Mouse (Mus musculus) midbrain, embryonic 13.5 days (tissue): ENCODE data around the gene Nell1. TPM values are rescaled to one million over a fixed set of nuclear protein-coding genes. Genes with fewer than 3 reads are reported as not detected.

Experiments
- ATAC-seq: fragments of 200-750 bp; cut with Nextera tagmentation; 2 replicates; pipeline ENCODE4 v1.8.0; 2017; ENCODE audit warnings: mild to moderate bottlenecking, moderate TSS enrichment, moderate library complexity
- H3K27ac ChIP-seq: fragments of 300-500 bp; sonication (generic); 2 replicates; pipeline ENCODE4 v1.5.1; 2015; ENCODE audit warnings: inconsistent platforms, mild to moderate bottlenecking, moderate library complexity
- H3K27me3 ChIP-seq: fragments of 300-500 bp; sonication (generic); 2 replicates; pipeline ENCODE4 v1.6.1; 2015; ENCODE audit warnings: mild to moderate bottlenecking, inconsistent platforms
- H3K36me3 ChIP-seq: fragments of 300-500 bp; sonication (generic); 2 replicates; pipeline ENCODE4 v1.6.1; 2015; ENCODE audit warnings: mild to moderate bottlenecking, inconsistent platforms
- H3K4me1 ChIP-seq: fragments of 300-500 bp; sonication (generic); replicated peaks from 2 replicates; pipeline ENCODE4 v1.6.1; 2015; ENCODE audit warnings: inconsistent platforms
- H3K4me2 ChIP-seq: fragments of 300-500 bp; sonication (generic); replicated peaks from 2 replicates; pipeline ENCODE4 v1.6.1; 2015; ENCODE audit warnings: moderate library complexity, mild to moderate bottlenecking, inconsistent platforms
- H3K4me3 ChIP-seq: fragments of 300-500 bp; sonication (generic); replicated peaks from 2 replicates; pipeline ENCODE4 v1.5.1; 2015; ENCODE audit warnings: mild to moderate bottlenecking, inconsistent platforms
- H3K9ac ChIP-seq: fragments of 300-500 bp; sonication (generic); replicated peaks from 2 replicates; pipeline ENCODE4 v1.6.1; 2015; ENCODE audit warnings: mild to moderate bottlenecking, inconsistent platforms
- H3K9me3 ChIP-seq: fragments of 300-500 bp; sonication (generic); 2 replicates; pipeline ENCODE4 v1.6.1; 2016; ENCODE audit warnings: mild to moderate bottlenecking, inconsistent platforms
- WGBS: fragments of 180-500 bp; shearing (Covaris S2); methylation state at CpG from one replicate; pipeline ENCODE4 v1.1.7; 2015; 5-methylcytosine and 5-hydroxymethylcytosine counted together
- polyA plus RNA-seq: library from polyadenylated mRNA; unstranded; fragments of >200 nt; fragmentation: Nextera tagmentation; extraction: Ambion mirVana; gene quantifications from 2 replicates; pipeline ENCODE4 v1.2.1, GENCODE M21; 2015

Nell1 gene
- polyA plus RNA-seq, 1 experiment from 2014 or later = 7.9 TPM

DNA sequence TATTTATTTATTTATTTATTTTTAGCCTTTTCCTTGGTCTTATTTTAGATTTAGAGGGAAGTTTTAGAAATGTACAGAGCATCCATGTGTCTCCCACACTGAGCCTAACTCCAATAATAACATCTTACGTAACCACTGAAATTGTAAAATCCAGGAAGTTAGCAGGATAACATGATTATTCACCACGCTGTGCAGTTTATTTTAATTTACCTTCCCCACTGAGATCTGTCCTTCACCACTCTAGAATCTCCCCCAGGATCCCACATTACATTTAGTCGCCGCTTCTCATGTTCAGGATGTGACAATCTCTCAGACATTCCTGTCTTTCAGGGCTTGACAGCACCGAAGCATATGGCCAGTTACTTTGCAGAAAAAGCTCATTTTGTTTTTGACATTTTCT is 119.8 kb downstream of the Nell1 start:
- Histone ChIP-seq H3K27me3 (no peaks in the 10 kb centered on the region), H3K9me3 (no peaks in the 10 kb centered on the region), H3K4me1 (no peaks in the 10 kb centered on the region), H3K4me3 (no peak overlapping the region), H3K27ac (no peak overlapping the region), H3K4me2 (no peak overlapping the region), H3K9ac (no peak overlapping the region), H3K36me3 (no peaks in the 10 kb centered on the region)
- WGBS = 80% methylated on average over 5 of the region's 5 CpGs
- ATAC-seq = no peak

DNA sequence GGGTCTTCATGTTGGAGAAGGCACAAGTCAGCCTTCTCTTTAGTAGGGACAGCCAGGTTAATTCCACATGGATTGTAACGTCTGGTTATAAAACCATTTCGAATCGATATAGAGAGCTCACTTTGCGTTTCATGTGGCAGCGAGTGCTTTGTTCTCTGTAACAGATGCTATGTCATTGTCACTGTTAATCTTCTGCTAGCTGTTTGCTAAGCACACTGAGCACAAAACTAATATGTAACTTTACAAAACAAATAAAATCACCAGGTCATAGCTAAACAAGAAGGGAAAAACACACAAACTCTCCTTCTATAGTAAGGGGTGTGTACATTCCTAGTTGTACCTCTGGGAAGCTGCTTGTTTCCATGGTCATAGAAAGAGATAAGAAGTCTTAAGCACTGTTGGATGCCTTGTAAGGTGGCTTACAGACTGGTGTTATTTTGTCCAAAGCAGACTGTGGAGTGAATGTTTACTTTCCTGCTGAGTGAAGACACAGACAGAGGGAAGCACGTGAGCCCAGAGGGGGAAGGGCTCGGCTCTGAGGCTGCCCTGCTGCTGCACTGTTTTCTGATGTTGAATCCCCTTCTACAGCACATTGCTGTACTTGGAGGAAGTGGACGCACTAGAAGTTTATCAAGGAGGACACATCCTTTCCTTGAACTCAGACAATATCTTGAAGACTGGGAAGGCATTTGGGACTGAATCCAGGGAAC is 131.1 kb downstream of the Nell1 start:
- ATAC-seq = peak; percentile 56; the same call in 1 of the 2 replicates
- Histone ChIP-seq H3K27me3 (no peaks in the 10 kb centered on the region), H3K9me3 (no peaks in the 10 kb centered on the region), H3K9ac (no peak overlapping the region), H3K4me1 (peaks cover 4% of the 10 kb centered on the region; the same call in 1 of the 2 replicates), H3K36me3 (no peaks in the 10 kb centered on the region), H3K27ac (no peak overlapping the region), H3K4me3 (no peak overlapping the region), H3K4me2 (no peak overlapping the region)
- 50% methylated on average over 8 of the region's 8 CpGs for WGBS

GRCm38 (mm10) chr7:50107261-50107660 is 132.6 kb downstream of the Nell1 start:
- ATAC-seq = no peak
- WGBS = 81% methylated on average over 2 of the region's 2 CpGs

DNA sequence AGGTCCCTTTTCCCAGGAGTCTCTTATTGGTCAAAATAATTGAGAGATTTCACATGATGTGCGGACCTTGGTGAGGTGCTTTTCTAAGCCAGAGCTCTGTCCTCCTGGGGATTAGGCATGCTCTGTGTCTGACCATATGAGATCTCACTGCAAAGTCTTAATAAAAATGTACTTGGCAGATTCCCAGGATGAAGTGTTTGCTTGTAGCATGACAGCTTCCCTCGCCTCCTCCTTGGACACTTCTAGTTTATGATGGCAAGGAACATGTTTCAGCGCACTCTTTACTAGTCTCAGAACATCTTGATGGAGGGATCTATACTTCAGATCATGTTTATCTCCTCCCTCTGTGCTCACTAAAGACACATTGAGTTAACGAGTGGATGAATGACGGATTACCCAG is 143.7 kb downstream of the Nell1 start:
- H3K27ac ChIP-seq = no peak overlapping the region

More at GRCm38 (mm10) chr7:50107261-50107660, 132.6 kb downstream of the Nell1 start:
- Histone ChIP-seq H3K27me3 (no peaks in the 10 kb centered on the region), H3K4me1 (peaks cover 4% of the 10 kb centered on the region; the same call in 1 of the 2 replicates), H3K9ac (no peak overlapping the region), H3K36me3 (no peaks in the 10 kb centered on the region), H3K9me3 (no peaks in the 10 kb centered on the region), H3K4me2 (no peak overlapping the region), H3K4me3 (no peak overlapping the region), H3K27ac (no peak overlapping the region)

DNA sequence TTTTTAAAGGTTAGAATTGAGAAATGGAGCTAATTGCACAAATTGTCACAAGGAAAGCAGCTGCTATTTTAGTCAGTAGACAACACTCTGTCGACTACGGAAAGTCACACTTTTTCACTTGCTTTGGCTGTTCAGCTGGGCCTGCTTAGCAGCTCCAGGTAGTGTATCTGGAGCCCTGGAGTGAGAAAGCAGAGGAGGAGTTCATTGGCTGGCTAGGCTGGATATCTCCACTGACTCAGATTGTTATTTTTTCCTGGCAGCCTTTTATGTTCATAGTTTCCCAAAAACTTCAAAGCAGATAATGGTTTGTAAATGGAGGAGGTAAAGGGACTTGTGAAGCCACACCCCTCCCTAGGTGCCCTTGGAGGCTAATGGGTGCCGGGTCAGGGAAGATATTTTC is 163.0 kb downstream of the Nell1 start:
- ATAC-seq = no peak
- Histone ChIP-seq H3K4me2 (no peak overlapping the region), H3K36me3 (no peaks in the 10 kb centered on the region), H3K27me3 (no peaks in the 10 kb centered on the region), H3K9ac (no peak overlapping the region), H3K9me3 (no peaks in the 10 kb centered on the region), H3K4me1 (no peaks in the 10 kb centered on the region), H3K4me3 (no peak overlapping the region), H3K27ac (no peak overlapping the region)
- WGBS = 95% methylated on average over 3 of the region's 3 CpGs

More for the DNA sequence above, 143.7 kb downstream of the Nell1 start:
- Histone ChIP-seq H3K9me3 (no peaks in the 10 kb centered on the region), H3K27me3 (no peaks in the 10 kb centered on the region), H3K4me3 (no peak overlapping the region), H3K9ac (no peak overlapping the region), H3K4me1 (no peaks in the 10 kb centered on the region), H3K4me2 (no peak overlapping the region), H3K36me3 (no peaks in the 10 kb centered on the region)
- 92% methylated on average over 5 of the region's 5 CpGs for WGBS
- ATAC-seq = no peak

GRCm38 (mm10) chr7:50149326-50149725 is 174.7 kb downstream of the Nell1 start:
- 90% methylated on average over 7 of the region's 7 CpGs for WGBS
- H3K4me3 ChIP-seq = no peak overlapping the region
- no peak overlapping the region for H3K4me2 ChIP-seq

DNA sequence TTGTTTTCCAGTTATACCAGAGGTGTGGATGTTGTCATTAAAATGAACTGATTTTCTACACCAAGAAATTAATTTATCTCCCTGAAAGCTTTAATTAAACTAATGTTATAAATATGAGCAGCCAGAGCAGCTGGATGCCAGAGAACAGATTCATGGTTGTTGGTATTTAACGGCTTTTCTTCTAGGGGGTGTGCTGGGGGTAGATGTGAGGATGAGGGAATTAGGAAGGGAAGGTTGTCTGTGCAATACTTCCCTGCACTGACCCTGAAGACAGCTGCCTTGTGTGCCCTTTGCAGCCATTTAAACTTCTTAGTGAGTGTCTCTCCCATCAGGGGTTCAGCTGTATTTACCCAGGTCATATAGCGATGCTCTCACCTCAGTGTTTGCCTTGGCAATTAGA is 176.2 kb downstream of the Nell1 start:
- no peaks in the 10 kb centered on the region for H3K27me3 ChIP-seq
- H3K9me3 ChIP-seq = no peaks in the 10 kb centered on the region
- WGBS = 72% methylated on average over 2 of the region's 2 CpGs
- H3K36me3 ChIP-seq = no peaks in the 10 kb centered on the region
- H3K4me3 ChIP-seq = no peak overlapping the region
- H3K4me2 ChIP-seq = no peak overlapping the region
- no peaks in the 10 kb centered on the region for H3K4me1 ChIP-seq
- ATAC-seq = no peak
- H3K9ac ChIP-seq = no peak overlapping the region
- H3K27ac ChIP-seq = no peak overlapping the region

More at GRCm38 (mm10) chr7:50149326-50149725, 174.7 kb downstream of the Nell1 start:
- Histone ChIP-seq H3K4me1 (no peaks in the 10 kb centered on the region), H3K36me3 (no peaks in the 10 kb centered on the region), H3K9me3 (no peaks in the 10 kb centered on the region), H3K9ac (no peak overlapping the region), H3K27ac (no peak overlapping the region), H3K27me3 (no peaks in the 10 kb centered on the region)
- no peak for ATAC-seq

GRCm38 (mm10) chr7:50153618-50154017 is 179.0 kb downstream of the Nell1 start:
- no peak overlapping the region for H3K27ac ChIP-seq
- ATAC-seq = no peak
- H3K4me2 ChIP-seq = no peak overlapping the region
- no peaks in the 10 kb centered on the region for H3K27me3 ChIP-seq
- H3K9ac ChIP-seq = no peak overlapping the region
- H3K4me1 ChIP-seq = no peaks in the 10 kb centered on the region
- WGBS = 79% methylated on average over 2 of the region's 2 CpGs
- H3K9me3 ChIP-seq = no peaks in the 10 kb centered on the region
- no peaks in the 10 kb centered on the region for H3K36me3 ChIP-seq
- no peak overlapping the region for H3K4me3 ChIP-seq

DNA sequence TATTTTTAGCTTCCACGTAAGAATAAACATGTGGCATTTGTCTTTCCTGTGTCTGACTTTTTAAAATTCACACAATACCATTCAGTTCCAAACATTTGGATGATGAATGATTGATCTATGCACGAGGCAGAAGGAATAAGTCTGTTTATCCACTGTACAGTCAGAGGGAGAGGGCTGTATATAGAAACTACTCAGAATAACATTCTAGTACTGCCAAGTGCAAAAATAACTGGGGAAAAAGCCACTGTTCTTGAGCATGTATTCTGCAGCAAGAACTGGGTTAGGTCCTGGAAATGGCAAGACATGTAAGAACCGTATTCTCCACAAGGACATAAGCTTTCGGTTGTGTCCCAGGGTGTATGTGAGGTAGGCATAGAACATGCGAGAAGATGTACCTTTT is 187.9 kb downstream of the Nell1 start:
- no peak overlapping the region for H3K4me3 ChIP-seq
- WGBS = 92% methylated on average over 5 of the region's 5 CpGs
- ATAC-seq = no peak
- H3K36me3 ChIP-seq = no peaks in the 10 kb centered on the region
- H3K4me2 ChIP-seq = no peak overlapping the region
- no peaks in the 10 kb centered on the region for H3K9me3 ChIP-seq
- no peak overlapping the region for H3K9ac ChIP-seq
- H3K27ac ChIP-seq = no peak overlapping the region
- no peaks in the 10 kb centered on the region for H3K27me3 ChIP-seq
- no peaks in the 10 kb centered on the region for H3K4me1 ChIP-seq

DNA sequence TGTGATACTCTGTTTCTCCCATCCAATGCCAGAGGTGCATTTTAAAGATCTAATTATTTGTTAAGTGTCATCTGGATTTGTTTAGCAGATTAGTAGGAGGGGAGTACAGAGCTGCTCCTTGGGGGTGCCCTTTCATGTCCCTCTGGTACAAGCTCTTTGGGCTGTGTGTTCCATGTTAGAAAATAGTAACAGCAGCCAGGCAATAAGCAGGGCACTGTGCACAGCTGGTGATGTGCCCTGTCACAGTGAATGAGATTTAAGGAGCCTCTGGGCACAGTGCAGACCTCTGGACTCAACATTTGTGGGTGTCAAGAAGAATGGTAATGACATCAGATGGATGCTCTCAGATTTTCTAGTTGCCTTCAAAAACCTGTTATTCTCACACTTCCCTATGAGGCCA is 194.1 kb downstream of the Nell1 start:
- Histone ChIP-seq H3K9ac (no peak overlapping the region), H3K27me3 (no peaks in the 10 kb centered on the region), H3K9me3 (no peaks in the 10 kb centered on the region), H3K27ac (no peak overlapping the region), H3K4me3 (no peak overlapping the region), H3K4me1 (no peaks in the 10 kb centered on the region), H3K36me3 (no peaks in the 10 kb centered on the region), H3K4me2 (no peak overlapping the region)
- no peak for ATAC-seq

GRCm38 (mm10) chr7:50186306-50186705 is 211.6 kb downstream of the Nell1 start:
- WGBS = 94% methylated on average over 6 of the region's 6 CpGs
- no peak overlapping the region for H3K9ac ChIP-seq
- no peak overlapping the region for H3K4me3 ChIP-seq
- ATAC-seq = no peak
- H3K27ac ChIP-seq = no peak overlapping the region
- H3K36me3 ChIP-seq = no peaks in the 10 kb centered on the region
- no peaks in the 10 kb centered on the region for H3K4me1 ChIP-seq
- H3K9me3 ChIP-seq = no peaks in the 10 kb centered on the region
- no peak overlapping the region for H3K4me2 ChIP-seq
- no peaks in the 10 kb centered on the region for H3K27me3 ChIP-seq

DNA sequence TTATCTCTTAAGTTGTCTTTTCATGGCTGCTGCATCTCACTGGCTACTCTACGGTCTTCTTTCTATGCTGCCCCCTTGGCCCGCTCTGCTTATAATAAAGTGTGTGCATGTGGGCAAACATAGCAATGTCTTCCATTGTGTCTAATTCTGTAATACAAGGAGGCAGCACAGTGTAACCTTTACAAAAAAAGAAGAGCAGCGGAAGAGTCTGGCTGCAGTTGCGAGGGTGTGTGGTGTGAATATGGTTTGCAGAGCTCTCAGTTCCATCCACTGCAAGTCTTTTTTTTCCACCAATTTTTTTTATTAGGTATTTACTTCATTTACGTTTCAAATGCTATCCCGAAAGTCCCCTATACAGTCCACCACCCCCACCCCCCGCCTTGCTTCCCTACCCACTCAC is 219.3 kb downstream of the Nell1 start:
- Histone ChIP-seq H3K36me3 (no peaks in the 10 kb centered on the region), H3K4me1 (no peaks in the 10 kb centered on the region), H3K9ac (no peak overlapping the region), H3K27ac (no peak overlapping the region), H3K9me3 (no peaks in the 10 kb centered on the region), H3K27me3 (no peaks in the 10 kb centered on the region), H3K4me2 (no peak overlapping the region), H3K4me3 (no peak overlapping the region)
- no peak for ATAC-seq
- 92% methylated on average over 7 of the region's 7 CpGs for WGBS

DNA sequence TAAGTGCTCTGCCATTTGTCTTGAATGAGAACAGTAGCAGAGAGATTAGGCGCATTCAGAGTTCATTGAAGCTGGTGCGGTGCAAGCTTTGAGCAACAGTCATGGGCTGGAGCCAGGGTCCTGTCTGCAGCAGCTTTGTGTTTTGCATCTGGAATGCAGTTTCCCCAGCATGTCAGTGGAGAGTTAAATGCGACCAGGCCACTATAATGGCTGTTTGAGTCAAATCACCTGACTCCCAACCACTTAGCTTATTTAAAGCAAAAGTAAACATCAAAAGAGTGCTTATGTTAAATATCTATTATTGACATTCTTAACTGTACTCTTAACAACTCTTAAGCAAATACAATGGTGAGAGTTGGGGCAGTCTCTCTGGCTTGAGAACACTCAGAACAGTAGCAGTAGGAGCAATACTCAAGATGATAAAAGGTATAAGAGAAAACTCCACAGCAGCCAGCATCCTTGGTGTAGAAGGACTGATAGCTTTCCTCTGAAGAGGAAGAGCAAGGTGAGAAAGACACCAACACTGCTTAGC is 220.5 kb downstream of the Nell1 start:
- no peaks in the 10 kb centered on the region for H3K9me3 ChIP-seq
- H3K27me3 ChIP-seq = no peaks in the 10 kb centered on the region
- H3K4me3 ChIP-seq = no peak overlapping the region
- no peak overlapping the region for H3K4me2 ChIP-seq
- no peak for ATAC-seq
- no peak overlapping the region for H3K9ac ChIP-seq
- H3K27ac ChIP-seq = no peak overlapping the region
- no peaks in the 10 kb centered on the region for H3K36me3 ChIP-seq
- H3K4me1 ChIP-seq = no peaks in the 10 kb centered on the region
- WGBS = 54% methylated on average over 3 of the region's 3 CpGs
